Mouse (Mus musculus): ENCODE results near the gene Btnl1.

Gene Btnl1

DNA sequence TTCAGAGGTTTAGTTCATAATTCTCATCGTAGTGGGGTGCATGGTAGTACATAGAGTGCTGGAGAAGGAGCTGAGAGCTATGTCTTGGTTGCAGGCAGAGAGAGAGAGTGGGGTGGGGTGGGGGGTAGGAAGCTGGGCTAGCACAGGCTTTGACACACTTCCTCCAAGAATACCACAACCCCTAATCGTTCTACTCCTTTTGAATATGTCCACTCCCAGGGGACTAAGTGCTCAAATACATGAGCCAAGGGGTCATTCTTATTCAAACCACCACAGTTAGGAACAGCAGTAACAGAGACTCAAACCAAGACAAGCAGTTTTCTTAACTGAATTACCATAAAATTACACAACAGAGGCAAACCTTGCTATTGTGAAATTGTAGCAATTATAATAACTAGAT is 9.7 kb downstream of the Btnl1 start:
- no peak for DNase-seq

GRCm38 (mm10) chr17:34388513-34388912 is 11.6 kb downstream of the Btnl1 start:
- no peak for DNase-seq

- no peak for DNase-seq
These were observed 14.6 kb downstream of the Btnl1 start for GRCm38 (mm10) chr17:34391507-34391906.

DNA sequence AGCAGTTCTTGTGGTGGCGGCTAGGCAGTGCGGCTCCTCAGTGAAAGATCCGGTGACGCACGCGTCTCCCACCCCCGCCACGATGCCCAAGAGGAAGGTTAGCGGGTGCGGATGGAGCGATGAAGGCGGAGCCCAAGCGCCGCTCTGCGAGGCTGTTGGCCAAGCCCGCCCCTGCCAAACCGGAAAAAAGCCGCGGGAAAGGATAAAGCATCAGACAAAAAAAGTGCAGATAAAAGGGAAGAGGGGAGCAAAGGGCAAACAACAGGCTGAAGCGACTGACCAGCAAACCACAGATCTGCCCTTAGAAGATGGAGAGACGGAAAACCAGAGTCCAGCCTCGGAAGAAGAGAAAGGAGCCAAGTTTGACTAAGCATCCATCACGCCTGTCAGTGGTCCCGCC is 15.4 kb downstream of the Btnl1 start:
- no peak for DNase-seq

- DNase-seq: no peak
These were observed 20.4 kb downstream of the Btnl1 start for GRCm38 (mm10) chr17:34397357-34397756.

- peak in 1 of 2 experiments; percentile 29 for DNase-seq
These were observed 21.3 kb downstream of the Btnl1 start for GRCm38 (mm10) chr17:34398058-34398710.

DNA sequence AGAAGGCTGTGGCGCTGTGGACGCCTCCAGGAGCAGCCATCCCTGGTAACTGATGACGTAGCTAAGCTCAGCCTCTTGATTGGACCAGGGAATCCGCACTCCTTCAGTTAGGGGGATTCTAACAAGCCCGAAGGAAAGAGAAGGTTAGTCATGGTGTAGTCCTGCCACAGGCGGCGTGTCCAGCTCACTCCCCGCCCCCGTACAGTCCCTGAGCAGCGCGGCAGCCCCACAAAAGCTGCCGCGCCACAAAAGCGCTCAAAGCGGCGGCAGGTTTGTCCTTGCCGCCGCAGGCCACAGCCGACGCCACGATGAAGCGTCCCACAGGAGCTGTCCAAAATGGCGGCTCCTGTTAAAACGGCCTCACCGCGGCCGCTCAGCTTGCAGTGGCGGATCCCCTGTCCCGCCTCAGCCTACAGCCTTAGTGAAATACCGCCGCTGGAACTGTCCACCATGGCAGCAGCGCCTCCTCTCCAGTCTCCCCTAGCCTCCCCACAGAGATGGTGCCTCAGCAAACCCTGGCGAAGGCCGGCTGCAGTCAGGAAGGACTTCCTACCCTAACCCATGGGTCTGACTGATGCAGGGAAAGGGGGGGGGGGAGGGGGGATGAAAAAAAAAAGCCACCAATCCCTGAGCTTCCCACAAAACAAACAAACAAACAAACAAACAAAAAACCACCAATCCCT is 21.9 kb downstream of the Btnl1 start, which contains the start of gene BC051142:
BC051142 (plus strand) TSS at position 110 of the 683 bp plus-strand sequence.
- peak; percentile 50 to 74 for DNase-seq

GRCm38 (mm10) chr17:34399394-34399715 is 22.4 kb downstream of the Btnl1 start:
- no peak for DNase-seq

DNA sequence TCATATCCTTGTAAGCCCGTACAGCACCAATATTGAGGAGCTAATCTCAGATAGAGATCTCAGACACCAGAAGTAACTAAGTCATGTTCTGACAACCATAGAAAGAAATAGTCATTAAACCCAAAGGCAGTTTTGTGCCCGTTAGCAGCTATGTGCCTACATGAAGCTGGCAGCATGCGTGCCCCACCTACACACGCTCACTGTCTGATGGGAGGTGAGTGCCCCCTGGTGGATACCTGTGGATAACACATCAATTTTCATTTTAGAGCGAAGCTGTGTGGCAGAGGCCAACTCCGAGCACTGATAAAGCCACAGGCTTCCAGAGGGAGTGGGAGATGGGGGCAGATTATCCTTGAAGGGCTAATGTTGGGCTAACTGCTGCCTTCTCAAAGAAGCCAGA is 34.2 kb downstream of the Btnl1 start:
- DNase-seq: peak; percentile 25 to 34

GRCm38 (mm10) chr17:34420014-34420413 is 43.1 kb downstream of the Btnl1 start:
- no peak for DNase-seq

- DNase-seq: no peak
These were observed 50.7 kb downstream of the Btnl1 start for GRCm38 (mm10) chr17:34427597-34427996.

Measured in thymus, adult 18-20 months (tissue).